Mouse (Mus musculus) heart, postnatal 0 days (tissue): ENCODE results near the gene Unc5a.

Experiments used
- CTCF ChIP-seq: IDR thresholded peaks from 2 replicates; pipeline ENCODE4 v1.5.1; 2016; ENCODE audit warnings: antibody characterized with exemption, control low read depth, low read depth
- EP300 ChIP-seq: IDR thresholded peaks from 2 replicates; pipeline ENCODE4 v1.6.1; 2016; ENCODE audit warnings: antibody characterized with exemption, low read depth

DNA sequence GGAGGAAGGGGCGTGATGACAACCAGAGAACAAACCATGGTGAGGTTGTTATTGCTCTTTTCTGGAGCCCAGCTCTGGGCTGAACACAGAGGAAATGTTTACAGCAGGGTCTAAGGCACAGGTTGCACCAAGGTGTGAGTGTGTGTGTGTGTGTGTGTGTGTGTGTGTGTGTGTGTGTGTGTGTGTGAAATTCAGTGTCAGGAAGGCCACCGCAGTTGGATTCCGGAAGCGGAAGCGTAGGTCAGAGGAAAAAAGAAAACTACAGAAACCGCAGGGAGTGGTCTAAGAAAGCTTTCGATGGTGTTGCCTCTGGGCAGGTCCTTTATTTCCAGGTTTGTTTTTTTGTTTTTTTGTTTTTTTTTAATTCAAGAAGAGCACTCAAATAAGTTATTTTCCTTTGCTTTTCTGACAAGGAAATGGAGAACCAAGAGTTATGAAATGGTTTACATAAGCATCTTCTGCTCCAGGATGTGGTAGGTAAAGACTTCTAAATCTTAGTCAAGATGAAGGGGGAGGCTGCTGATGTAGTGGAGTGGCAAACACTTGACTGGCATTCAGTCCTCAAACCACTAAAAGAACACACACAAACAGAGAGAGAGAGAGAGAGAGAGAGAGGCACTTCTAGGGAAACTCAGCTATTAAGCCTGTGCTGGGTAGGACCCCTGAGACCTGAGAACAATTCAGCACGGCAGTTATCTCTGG lies 68.8 kb downstream of the Unc5a start:
- TF ChIP-seq CTCF, result no peak
- TF ChIP-seq EP300, result no peak
